Mouse (Mus musculus): Measurements from ENCODE around the gene Etfa.

DNA sequence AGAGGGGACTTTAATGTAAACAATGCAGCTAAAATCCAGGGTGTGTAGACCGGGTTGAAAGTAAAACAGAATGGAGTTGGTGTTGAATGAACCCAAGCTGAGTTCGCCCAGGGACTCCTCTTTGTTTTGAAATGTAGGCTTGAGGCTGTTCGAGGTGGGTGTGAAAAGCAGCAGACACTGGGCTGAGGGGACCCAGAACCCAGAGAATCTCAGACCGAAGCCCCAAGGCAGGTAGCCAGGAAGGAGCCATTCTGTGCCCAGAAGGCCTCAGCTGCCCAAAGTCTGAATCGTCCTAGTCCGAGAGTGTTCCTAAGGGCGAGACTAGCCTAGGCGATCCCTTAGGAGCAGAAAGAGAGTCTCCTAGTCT, 31.3 kb upstream of the Etfa start:
- TF ChIP-seq CTCF (IDR thresholded peaks at IDR 0.05; ENCODE audit: borderline replicate concordance, control insufficient read depth, extremely low read depth, insufficient read depth, low read length, poor library complexity) (no peak), POLR2A (IDR thresholded peaks at IDR 0.05; ENCODE audit: control insufficient read depth, extremely low read depth, insufficient read depth, low read length, poor library complexity) (no peak)
